ENCODE assay signal across 8 mouse cellular contexts in the genomic region with DNA sequence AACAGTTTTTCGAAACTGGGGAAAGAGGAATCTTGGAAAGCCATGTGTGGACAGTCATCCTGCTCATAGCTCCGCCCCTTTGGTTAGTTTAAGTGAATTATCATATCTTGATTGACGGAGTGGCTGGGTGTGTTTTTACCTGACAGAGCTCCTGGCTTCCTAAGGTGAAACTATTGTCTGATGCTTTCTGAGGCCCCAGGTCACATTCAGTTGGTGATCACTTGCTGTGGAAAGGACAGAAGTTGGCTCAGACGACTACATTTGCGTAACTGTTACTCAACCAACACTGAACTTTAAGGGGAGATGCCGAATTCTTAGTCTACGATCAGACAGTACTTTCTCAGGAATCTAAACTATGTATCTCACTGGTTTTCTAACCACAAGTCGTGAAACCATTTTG. TPM values are rescaled to one million over a fixed set of nuclear protein-coding genes. Genes with fewer than 3 reads are reported as not detected.
DNase-seq lines count a peak whose midpoint lies in the region; ATAC-seq and TF ChIP-seq lines count a peak whose summit lies in the region.

No protein-coding gene starts in this region.

- ATAC-seq in heart, embryonic 16.5 days (replicated peaks; ENCODE audit: extremely low read depth, insufficient read depth, low FRiP score), result no peak
- no peak for ATAC-seq in activated CD4-positive, CD25-positive, alpha-beta regulatory T cell, adult 4 months

- WGBS in heart, embryonic 16.5 days, result 58% methylated on average over 8 of the region's 8 CpGs
- 55% methylated on average over 8 of the region's 8 CpGs for WGBS in midbrain, embryonic 10.5 days

- peaks cover 7% of the 10 kb centered on the region for H3K4me1 ChIP-seq in heart, embryonic 16.5 days (ENCODE audit: control insufficient read depth, insufficient read depth, low read length)
- peaks cover 0 to 12% of the 10 kb centered on the region in 2 experiments; a peak in 3 of 4 replicates for H3K4me1 ChIP-seq in MEL (ENCODE audit: control insufficient read depth in 1 of 2, insufficient read depth in 2 of 2, low read length in 2 of 2)
- H3K4me1 ChIP-seq in midbrain, embryonic 10.5 days, result peaks cover 15% of the 10 kb centered on the region

- no peak for TF ChIP-seq POLR2A in MEL (IDR thresholded peaks at IDR 0.05; ENCODE audit: control insufficient read depth in 1 of 2, insufficient read depth in 1 of 2, low read depth in 1 of 2, low read length in 2 of 2, poor library complexity in 1 of 2)

- H3K27me3 ChIP-seq in heart, embryonic 16.5 days (ENCODE audit: control insufficient read depth, insufficient read depth, low read length), result no peaks in the 10 kb centered on the region
- peaks cover 4 to 5% of the 10 kb centered on the region in 2 experiments; a peak in 3 of 4 replicates for H3K27me3 ChIP-seq in MEL (ENCODE audit: control insufficient read depth in 1 of 2, insufficient read depth in 2 of 2, low read length in 2 of 2)
- peaks cover 8% of the 10 kb centered on the region; the same call in 1 of the 2 replicates for H3K27me3 ChIP-seq in midbrain, embryonic 10.5 days (ENCODE audit: low read depth, poor library complexity, severe bottlenecking)

- no peak for TF ChIP-seq RAD21 in MEL (IDR thresholded peaks at IDR 0.05; ENCODE audit: low read depth, low read length)

- H3K9me3 ChIP-seq in heart, embryonic 16.5 days (replicated peaks; ENCODE audit: control insufficient read depth, low read length), result no peaks in the 10 kb centered on the region
- no peaks in the 10 kb centered on the region for H3K9me3 ChIP-seq in MEL (replicated peaks; ENCODE audit: insufficient read depth, low read length)
- no peaks in the 10 kb centered on the region for H3K9me3 ChIP-seq in midbrain, embryonic 10.5 days (replicated peaks)

- peak overlapping the region; percentile 67; the same call in 1 of the 2 replicates for H3K9ac ChIP-seq in heart, embryonic 16.5 days (ENCODE audit: low read length)
- H3K9ac ChIP-seq in MEL (ENCODE audit: control insufficient read depth, low read depth, low read length, poor library complexity, severe bottlenecking), result peak overlapping the region; percentile 55

- peaks cover 7% of the 10 kb centered on the region for H3K79me2 ChIP-seq in MEL (ENCODE audit: control insufficient read depth, insufficient read depth, low read length, poor library complexity)

- TF ChIP-seq EP300 in MEL (IDR thresholded peaks at IDR 0.05; ENCODE audit: low read depth in 1 of 2, low read length in 2 of 2), result no peak

- peak overlapping the region; percentile 83 for H3K4me2 ChIP-seq in heart, embryonic 16.5 days (ENCODE audit: low read depth, low read length)

- no peak overlapping the region for H3K27ac ChIP-seq in heart, embryonic 16.5 days (ENCODE audit: low read length)
- no peak overlapping the region for H3K27ac ChIP-seq in MEL (ENCODE audit: control insufficient read depth, low read depth, low read length)
- H3K27ac ChIP-seq in midbrain, embryonic 10.5 days (replicated peaks), result peak overlapping the region; percentile 94

- TF ChIP-seq CTCF in MEL (IDR thresholded peaks at IDR 0.05 in 2 of 3, conservative IDR thresholded peaks at IDR 0.05 in 1 of 3; ENCODE audit: control insufficient read depth in 1 of 3, insufficient read depth in 1 of 3, low read depth in 2 of 3, low read length in 3 of 3, poor library complexity in 1 of 3, severe bottlenecking in 1 of 3), result no peak

- DNase-seq in heart, adult 8-10 months (ENCODE audit: low spot score), result no peak
- peak; percentile 43 for DNase-seq in MEL (ENCODE audit: low read depth, low spot score)
- peak; percentile 51 for DNase-seq in gonadal fat pad, adult 2 months (ENCODE audit: low read depth)
- DNase-seq in midbrain, embryonic 10.5 days (ENCODE audit: low spot score), result no peak
- DNase-seq in urinary bladder, postnatal 4 days (ENCODE audit: low spot score in 2 of 2), result no peak
- no peak for DNase-seq in spleen, adult 12 weeks (ENCODE audit: low spot score)

- H3K36me3 ChIP-seq in heart, embryonic 16.5 days (ENCODE audit: control insufficient read depth, insufficient read depth), result peaks cover 7% of the 10 kb centered on the region
- peaks cover 3 to 10% of the 10 kb centered on the region in 2 experiments; a peak in 3 of 4 replicates for H3K36me3 ChIP-seq in MEL (ENCODE audit: control insufficient read depth in 1 of 2, insufficient read depth in 2 of 2, low read length in 2 of 2)
- H3K36me3 ChIP-seq in midbrain, embryonic 10.5 days, result peaks cover 25% of the 10 kb centered on the region

- no peak overlapping the region; the same call in 1 of the 2 replicates for H3K4me3 ChIP-seq in heart, embryonic 16.5 days (ENCODE audit: low read length)
- H3K4me3 ChIP-seq in MEL (ENCODE audit: control insufficient read depth in 1 of 2, insufficient read depth in 1 of 2, low read depth in 2 of 2, low read length in 2 of 2), result peak overlapping the region; percentile 40 to 48
- peak overlapping the region; percentile 75 for H3K4me3 ChIP-seq in midbrain, embryonic 10.5 days

TF ChIP-seq in MEL, 35 proteins besides CTCF, POLR2A, EP300 and RAD21:
- TF ChIP-seq GATA1 (IDR thresholded peaks at IDR 0.05; ENCODE audit: low read depth, low read length), result no peak
- 0 out of 2 replicates have a peak, but pooled peaks have one; percentile 0 for TF ChIP-seq MXI1 (IDR thresholded peaks at IDR 0.05; ENCODE audit: low read depth, low read length)

RNA-seq across cellular contexts. Expression of a gene that starts 0.7 kb away (rescaled TPM):
- 285 and 303 TPM in 2 replicates for polyA plus RNA-seq in heart, embryonic 16.5 days (2015; fragmentation: Nextera tagmentation; extraction: Ambion mirVana)
- total RNA-seq in heart, adult 8-10 months (2022), result 100 to 1,000 TPM; 261 to 277 (median 272) TPM
- total RNA-seq in MEL (2012; rRNA removed), result 206 and 211 TPM in 2 replicates
- polyA plus RNA-seq in MEL (2012; ENCODE audit: insufficient read depth in 1 of 2, insufficient read length in 2 of 2, low read depth in 1 of 2, low replicate concordance in 2 of 2, missing spikeins in 1 of 2), result 100 to 1,000 TPM in 1 of 2 experiments, not detected in 1; 267 TPM
- polyA plus RNA-seq in gonadal fat pad, adult 2 months (2012; rRNA removed), result 102 and 163 TPM in 2 replicates
- 443 and 463 TPM in 2 replicates for polyA plus RNA-seq in midbrain, embryonic 10.5 days (2016; fragmentation: Nextera tagmentation; extraction: Ambion mirVana)
- polyA plus RNA-seq in activated CD4-positive, CD25-positive, alpha-beta regulatory T cell, adult 4 months (2017; shearing (Covaris generic)), result 100 to 1,000 TPM in 1 of 2 experiments, 10 to 100 TPM in 1; 87.1 to 109 TPM

RNA-seq across cellular contexts. Expression of a gene that starts 33.2 kb away (rescaled TPM):
- 14.5 and 15.0 TPM in 2 replicates for polyA plus RNA-seq in heart, embryonic 16.5 days (2015; fragmentation: Nextera tagmentation; extraction: Ambion mirVana)
- total RNA-seq in heart, adult 8-10 months (2022), result 10 to 100 TPM; 26.2 to 27.8 (median 27.1) TPM
- total RNA-seq in MEL (2012; rRNA removed), result 9.3 and 11.4 TPM in 2 replicates
- polyA plus RNA-seq in MEL (2012; ENCODE audit: insufficient read depth in 1 of 2, insufficient read length in 2 of 2, low read depth in 1 of 2, low replicate concordance in 2 of 2, missing spikeins in 1 of 2), result 10 to 100 TPM in 1 of 2 experiments, not detected in 1; 37.1 TPM
- 57.1 and 66.0 TPM in 2 replicates for polyA plus RNA-seq in gonadal fat pad, adult 2 months (2012; rRNA removed)
- 15.4 and 16.2 TPM in 2 replicates for polyA plus RNA-seq in midbrain, embryonic 10.5 days (2016; fragmentation: Nextera tagmentation; extraction: Ambion mirVana)
- polyA plus RNA-seq in activated CD4-positive, CD25-positive, alpha-beta regulatory T cell, adult 4 months (2017; shearing (Covaris generic)), result 10 to 100 TPM; 18.0 to 28.5 TPM

RNA-seq across cellular contexts. Expression of a gene that starts 48.8 kb away (rescaled TPM):
- 21.0 and 21.4 TPM in 2 replicates for polyA plus RNA-seq in heart, embryonic 16.5 days (2015; fragmentation: Nextera tagmentation; extraction: Ambion mirVana)
- total RNA-seq in heart, adult 8-10 months (2022), result 10 to 100 TPM; 10.6 to 11.4 (median 11.3) TPM
- total RNA-seq in MEL (2012; rRNA removed), result 27.9 and 32.9 TPM in 2 replicates
- 10 to 100 TPM in 1 of 2 experiments, not detected in 1; 29.8 TPM for polyA plus RNA-seq in MEL (2012; ENCODE audit: insufficient read depth in 1 of 2, insufficient read length in 2 of 2, low read depth in 1 of 2, low replicate concordance in 2 of 2, missing spikeins in 1 of 2)
- polyA plus RNA-seq in gonadal fat pad, adult 2 months (2012; rRNA removed), result 21.7 and 24.5 TPM in 2 replicates
- 21.1 and 23.5 TPM in 2 replicates for polyA plus RNA-seq in midbrain, embryonic 10.5 days (2016; fragmentation: Nextera tagmentation; extraction: Ambion mirVana)
- polyA plus RNA-seq in activated CD4-positive, CD25-positive, alpha-beta regulatory T cell, adult 4 months (2017; shearing (Covaris generic)), result 1 to 10 TPM in 1 of 2 experiments, under 1 TPM in 1; 0.95 to 1.6 TPM

Comparison
In these comparisons a context has a peak if more than half of its experiments do, and no peak if none do; other contexts are left out.
1. DNase-seq: peak in MEL (single experiment) and gonadal fat pad, adult 2 months (single experiment); none in heart, adult 8-10 months (single experiment), midbrain, embryonic 10.5 days (single experiment), urinary bladder, postnatal 4 days (0 of 2) and spleen, adult 12 weeks (single experiment).